Mouse (Mus musculus) heart, postnatal 0 days (tissue): ENCODE data around the gene Rasal1.

Experiments used
- CTCF ChIP-seq: IDR thresholded peaks from 2 replicates; pipeline ENCODE4 v1.5.1; 2016; ENCODE audit warnings: antibody characterized with exemption, control low read depth, low read depth
- EP300 ChIP-seq: IDR thresholded peaks from 2 replicates; pipeline ENCODE4 v1.6.1; 2016; ENCODE audit warnings: antibody characterized with exemption, low read depth

DNA sequence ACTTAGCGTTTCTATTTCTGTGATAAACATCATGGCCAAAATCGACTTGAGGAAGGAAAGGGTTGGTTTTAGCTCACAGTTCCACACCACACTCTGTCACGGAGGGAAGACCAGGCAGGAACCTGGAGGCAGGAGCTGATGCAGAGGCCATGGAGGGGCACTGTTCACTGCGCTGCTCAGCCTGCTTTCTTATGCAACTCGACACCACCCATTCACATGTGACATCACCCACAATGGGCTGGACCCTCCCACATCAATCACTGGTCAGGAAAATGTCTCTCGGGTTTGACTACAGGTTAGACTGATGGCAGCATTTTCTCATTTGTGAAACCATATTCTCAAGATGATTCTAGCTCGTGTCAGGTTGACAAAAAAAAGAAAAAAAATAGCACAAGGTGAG lies 72.4 kb downstream of the Rasal1 start:
- TF ChIP-seq CTCF (no peak), EP300 (no peak)
